Mouse (Mus musculus): ENCODE measurements at regions not wholly inside any gene's neighbourhood (a gene's known extent, or its start where the extent isn't known, plus 50 kb on each side); places are given as distances from the start of the nearest gene placed in this dataset.

- no peak overlapping the region for H3K27ac ChIP-seq
- no peak overlapping the region for H3K4me3 ChIP-seq
- no peak for TF ChIP-seq CTCF (conservative IDR thresholded peaks at IDR 0.05)
- no peak for DNase-seq (ENCODE audit: low spot score in 2 of 2)
Measured at GRCm38 (mm10) chr6:145310601-145311000, 60.6 kb upstream of the Kras start.

DNA sequence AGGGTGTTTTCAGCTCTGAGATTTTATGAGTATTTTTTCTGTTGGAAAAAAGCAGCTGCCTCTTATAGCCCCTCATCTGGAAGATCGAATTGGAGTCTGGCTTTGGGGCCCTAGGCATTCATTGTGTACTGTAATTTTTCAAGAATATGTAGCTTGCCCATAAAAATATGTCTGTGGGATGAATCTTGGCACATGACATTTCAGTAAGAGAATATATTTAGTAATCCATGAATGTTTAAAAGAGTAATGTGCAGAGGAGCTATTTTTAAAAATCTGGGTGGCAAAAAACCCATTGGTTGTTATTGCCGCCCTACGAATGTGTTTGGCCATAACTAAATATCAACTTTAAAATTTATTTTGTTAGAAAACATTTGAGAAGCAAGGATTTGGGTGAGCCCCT, 59.0 kb upstream of the Kras start:
- Histone ChIP-seq H3K27ac (no peak overlapping the region), H3K4me3 (no peak overlapping the region)
- DNase-seq (ENCODE audit: low spot score in 2 of 2) = no peak
- TF ChIP-seq CTCF (conservative IDR thresholded peaks at IDR 0.05) = no peak

DNA sequence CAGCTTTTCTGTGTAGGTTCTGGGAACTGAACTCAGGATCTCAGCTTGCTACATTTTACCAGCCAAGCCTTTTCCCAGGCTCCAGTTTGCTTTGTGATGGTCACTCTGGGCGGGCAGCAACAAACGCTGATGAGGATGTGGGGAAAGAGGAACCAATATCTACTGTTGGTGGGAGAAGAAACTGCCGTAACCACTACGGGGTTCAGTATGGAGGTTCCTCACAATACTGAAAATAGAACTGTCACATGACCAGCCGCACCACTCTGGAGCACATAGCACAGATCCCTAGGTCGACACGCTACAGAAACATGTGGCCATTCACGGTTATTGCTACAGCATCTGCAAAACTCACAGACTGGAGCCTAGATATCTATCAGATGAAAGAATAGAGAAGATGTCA, 57.2 kb upstream of the Kras start:
- DNase-seq (ENCODE audit: low spot score in 2 of 2) = no peak
- peak overlapping the region; percentile 77 for H3K27ac ChIP-seq
- no peak for TF ChIP-seq CTCF (conservative IDR thresholded peaks at IDR 0.05)
- H3K4me3 ChIP-seq = no peak overlapping the region

DNA sequence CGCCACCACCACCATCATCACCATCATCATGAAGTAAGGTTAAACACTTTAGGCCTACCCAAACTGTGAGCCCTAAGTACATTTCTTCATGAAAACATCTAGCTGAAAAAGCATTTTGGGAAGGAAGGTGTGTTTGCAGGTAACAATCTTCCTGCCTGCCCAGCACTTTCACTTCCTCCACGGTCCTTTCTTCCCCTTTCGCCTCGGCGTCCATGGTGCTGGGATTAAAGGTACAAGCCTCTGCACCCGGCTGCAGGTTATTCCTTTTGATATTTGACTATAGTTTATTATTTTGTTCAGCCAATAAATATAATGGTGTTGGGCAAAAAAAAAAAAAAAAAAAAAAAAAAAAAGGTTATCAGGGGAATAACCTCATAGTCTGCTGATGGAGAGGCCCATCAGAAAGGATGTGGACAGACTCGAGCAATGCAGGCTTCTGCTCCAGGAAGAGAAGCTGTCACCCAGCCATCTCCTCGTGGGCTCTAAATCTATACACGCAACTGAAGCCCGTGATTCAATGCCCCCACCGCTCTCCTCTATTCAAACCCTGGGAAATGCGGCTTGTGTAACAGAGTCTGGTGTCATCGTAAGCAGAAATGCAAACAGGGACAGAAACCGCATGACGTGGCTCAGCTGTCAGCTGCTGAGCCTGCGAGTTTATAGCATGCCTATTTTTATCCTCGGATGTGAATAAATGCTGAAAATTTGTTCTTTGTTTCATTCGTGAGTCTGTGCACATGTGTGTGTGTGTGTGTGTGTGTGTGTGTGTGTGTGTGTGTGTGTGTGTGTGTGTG, 56.5 kb upstream of the Kras start:
- no peak for TF ChIP-seq CTCF (conservative IDR thresholded peaks at IDR 0.05)
- Histone ChIP-seq H3K27ac (peak overlapping the region; percentile 77; the same call in 1 of the 2 replicates), H3K4me3 (no peak overlapping the region)
- peak; percentile 53 to 82 for DNase-seq (ENCODE audit: low spot score in 2 of 2)

DNA sequence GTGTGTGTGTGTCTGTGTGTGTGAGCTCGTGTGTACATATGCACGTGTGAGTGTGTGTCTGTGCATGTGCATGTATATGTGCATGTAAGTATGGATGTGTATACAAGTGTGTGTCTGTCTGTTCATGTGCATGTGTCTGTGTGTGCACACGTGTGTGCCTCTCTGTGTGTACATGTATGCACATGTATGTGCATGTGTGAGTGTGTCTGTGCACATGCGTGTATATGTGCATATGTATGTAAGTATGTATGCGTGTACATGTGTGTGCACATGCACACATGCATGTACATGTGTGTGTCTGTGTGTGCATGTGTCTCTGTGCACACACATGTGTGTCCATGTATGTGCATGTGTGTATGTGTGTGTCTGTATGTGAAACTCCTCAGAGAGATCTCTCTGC, 55.6 kb upstream of the Kras start:
- DNase-seq (ENCODE audit: low spot score in 2 of 2) = no peak
- TF ChIP-seq CTCF (conservative IDR thresholded peaks at IDR 0.05) = no peak

GRCm38 (mm10) chr6:145303641-145304070, 53.6 kb upstream of the Kras start:
- no peak for TF ChIP-seq CTCF (conservative IDR thresholded peaks at IDR 0.05)
- Histone ChIP-seq H3K27ac (peak overlapping the region; percentile 57; the same call in 1 of the 2 replicates), H3K4me3 (peak overlapping the region; percentile 10; the same call in 1 of the 2 replicates)
- no peak for DNase-seq (ENCODE audit: low spot score in 2 of 2)

More for the DNA sequence above, 55.6 kb upstream of the Kras start:
- Histone ChIP-seq H3K27ac (no peak overlapping the region), H3K4me3 (no peak overlapping the region)

DNA sequence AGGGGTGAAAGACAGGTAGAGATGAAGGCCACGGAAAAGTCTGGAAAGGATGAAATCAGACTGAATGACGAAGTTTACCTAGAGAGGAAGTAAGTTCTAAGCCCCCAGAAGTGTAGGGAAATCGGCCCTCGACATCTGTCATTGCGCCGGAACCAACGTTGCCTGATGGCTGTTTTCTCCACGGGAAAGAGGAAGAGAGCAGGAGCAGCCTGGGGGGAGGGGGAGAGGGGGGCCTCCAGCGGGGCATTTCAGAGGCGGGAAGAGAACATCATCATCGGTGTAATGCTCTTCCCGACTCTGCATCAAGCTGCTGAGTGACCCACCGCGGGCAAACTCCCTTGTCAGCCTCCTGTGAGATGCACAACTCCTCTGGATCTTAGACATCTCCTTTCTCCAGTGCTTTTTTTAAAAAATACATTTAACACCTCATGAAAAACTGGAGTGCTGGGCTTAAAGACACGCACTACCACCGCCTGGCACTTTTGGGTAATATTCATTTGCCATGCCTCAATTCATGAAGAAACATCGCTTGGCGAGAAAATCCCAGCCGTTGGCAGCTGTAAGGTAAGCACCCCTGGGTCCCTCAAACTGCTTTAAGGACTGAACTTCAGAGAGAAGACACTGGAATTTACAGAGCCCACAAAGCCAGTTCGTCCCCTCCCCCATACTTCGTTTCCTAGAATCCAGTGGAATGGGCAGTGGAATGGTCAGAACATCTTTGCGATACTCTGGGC, 53.0 kb upstream of the Kras start:
- no peak for DNase-seq (ENCODE audit: low spot score in 2 of 2)
- H3K4me3 ChIP-seq = peak overlapping the region; percentile 10; the same call in 1 of the 2 replicates
- peak overlapping the region; percentile 57; the same call in 1 of the 2 replicates for H3K27ac ChIP-seq
- TF ChIP-seq CTCF (conservative IDR thresholded peaks at IDR 0.05) = no peak

- H3K4me3 ChIP-seq = no peak overlapping the region
- H3K27ac ChIP-seq = no peak overlapping the region
- TF ChIP-seq CTCF (conservative IDR thresholded peaks at IDR 0.05) = no peak
- DNase-seq (ENCODE audit: low spot score in 2 of 2) = no peak
Measured at GRCm38 (mm10) chr6:145302105-145302504, 52.1 kb upstream of the Kras start.

DNA sequence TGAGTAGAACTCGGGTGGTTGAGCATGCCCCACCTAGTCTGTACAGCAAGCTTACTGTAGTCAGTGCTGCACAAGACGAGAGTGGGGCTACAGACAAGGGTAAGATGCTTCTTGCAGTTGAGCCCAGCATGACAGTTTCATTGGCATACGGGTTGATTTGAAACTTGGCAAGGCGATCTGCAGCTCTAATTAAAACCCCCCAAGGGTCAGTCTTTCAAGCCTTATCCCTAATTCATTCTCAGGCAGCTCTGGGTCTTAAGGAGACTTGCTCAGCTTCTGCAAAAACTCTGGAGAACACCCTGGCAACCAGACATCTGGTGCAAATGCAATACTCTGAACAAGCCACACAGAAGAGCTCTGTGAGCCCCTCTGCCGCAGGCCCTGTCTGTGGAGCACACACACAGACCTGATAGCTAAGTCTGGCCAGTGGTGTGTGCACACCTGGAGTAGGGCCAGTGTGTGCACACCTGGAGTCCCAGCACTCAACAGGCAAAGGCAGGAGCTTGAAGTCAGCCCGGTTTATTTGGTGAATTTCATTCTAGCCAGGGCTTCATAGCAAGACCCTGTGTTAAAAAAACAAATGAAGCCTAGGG, 50.3 kb upstream of the Kras start:
- no peak for DNase-seq (ENCODE audit: low spot score in 2 of 2)

More for the DNA sequence above, 50.3 kb upstream of the Kras start:
- Histone ChIP-seq H3K4me3 (no peak overlapping the region), H3K27ac (no peak overlapping the region)
- no peak for TF ChIP-seq CTCF (conservative IDR thresholded peaks at IDR 0.05)
